ENCODE assay signal across 17 mouse cellular contexts in the genomic region with DNA sequence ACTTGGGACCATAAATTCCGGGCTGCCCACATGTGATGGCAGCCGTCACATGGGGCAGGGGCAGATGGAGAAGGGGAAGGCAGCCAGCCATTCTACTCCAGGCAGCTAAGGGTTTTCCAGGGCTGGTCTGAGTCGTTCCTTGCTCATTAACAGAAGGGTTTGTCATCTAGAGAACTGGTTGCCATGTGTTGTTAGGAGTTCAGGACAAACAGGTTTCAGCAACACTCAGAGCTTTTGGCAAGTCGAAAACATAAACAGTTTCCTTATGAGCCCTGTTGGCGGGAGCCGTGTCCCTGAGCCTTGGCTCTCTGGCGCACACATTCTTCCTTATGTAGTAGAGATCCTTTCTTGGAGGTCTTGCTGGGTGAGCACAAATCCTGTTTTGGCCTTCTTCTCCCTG.
DNase-seq lines count a peak whose midpoint lies in the region; ATAC-seq and TF ChIP-seq lines count a peak whose summit lies in the region.
"Had no signal": no experiment of that assay in that cellular context is flagged by ENCODE, and none has a peak within 500 bp of the region (broad histone marks: within the 10 kb centered on the region; RNA-seq: fewer than 3 reads in every experiment).

No protein-coding gene starts in this region.

- no peak overlapping the region for H3K27ac ChIP-seq in forebrain, embryonic 14.5 days (ENCODE audit: low read depth, low read length)
- no peak overlapping the region for H3K27ac ChIP-seq in forebrain, embryonic 10.5 days
- H3K27ac ChIP-seq in limb, embryonic 14.5 days (replicated peaks; ENCODE audit: low read depth, low read length) = no peak overlapping the region
- H3K27ac ChIP-seq in limb, embryonic 10.5 days = no peak overlapping the region
- H3K27ac ChIP-seq in forebrain, postnatal 0 days (ENCODE audit: low read depth, low read length) = no peak overlapping the region
- H3K27ac ChIP-seq: embryonic facial prominence, embryonic 12.5 days; heart, adult 2 months; limb, embryonic 15.5 days had no signal

- ATAC-seq in forebrain, embryonic 14.5 days = peak; percentile 63; the same call in 1 of the 2 replicates
- ATAC-seq in limb, embryonic 14.5 days (ENCODE audit: low FRiP score, low read depth) = 0 out of 2 replicates have a peak, but pooled peaks have one; percentile 9
- ATAC-seq in forebrain, postnatal 0 days = peak; percentile 93
- ATAC-seq: liver, postnatal 0 days had no signal

- no peak for TF ChIP-seq POLR2A in limb, embryonic 14.5 days (IDR thresholded peaks at IDR 0.05; ENCODE audit: borderline replicate concordance, extremely low read depth, insufficient read depth, insufficient read length)

- H3K4me2 ChIP-seq in forebrain, embryonic 14.5 days (ENCODE audit: low read length) = no peak overlapping the region
- no peak overlapping the region for H3K4me2 ChIP-seq in limb, embryonic 14.5 days (replicated peaks; ENCODE audit: low read depth, low read length, severe bottlenecking)
- no peak overlapping the region for H3K4me2 ChIP-seq in forebrain, postnatal 0 days (ENCODE audit: low read depth)
- H3K4me2 ChIP-seq: embryonic facial prominence, embryonic 12.5 days; limb, embryonic 15.5 days had no signal

- no peaks in the 10 kb centered on the region for H3K27me3 ChIP-seq in forebrain, embryonic 14.5 days (replicated peaks; ENCODE audit: control insufficient read depth, insufficient read depth, low read length)
- no peaks in the 10 kb centered on the region for H3K27me3 ChIP-seq in forebrain, embryonic 10.5 days (ENCODE audit: poor library complexity, severe bottlenecking)
- no peaks in the 10 kb centered on the region for H3K27me3 ChIP-seq in limb, embryonic 14.5 days (ENCODE audit: control insufficient read depth, insufficient read depth, low read length)
- peaks cover under 1% of the 10 kb centered on the region; the same call in 1 of the 2 replicates for H3K27me3 ChIP-seq in limb, embryonic 10.5 days (ENCODE audit: low read depth, poor library complexity, severe bottlenecking)
- H3K27me3 ChIP-seq in forebrain, postnatal 0 days (ENCODE audit: insufficient read depth, low read length) = no peaks in the 10 kb centered on the region
- H3K27me3 ChIP-seq: embryonic facial prominence, embryonic 12.5 days; limb, embryonic 15.5 days had no signal

- DNase-seq in forebrain, embryonic 14.5 days (ENCODE audit: low spot score) = peak; percentile 69
- DNase-seq in forebrain, embryonic 10.5 days (ENCODE audit: extremely low spot score, low spot score) = no peak
- peak; percentile 21 for DNase-seq in limb, embryonic 14.5 days (ENCODE audit: low spot score)
- no peak for DNase-seq in limb, embryonic 10.5 days (ENCODE audit: low spot score)
- DNase-seq in forebrain, postnatal 0 days = peak; percentile 53
- DNase-seq in skeletal muscle tissue, adult 2 months (ENCODE audit: low read depth, low spot score) = peak; percentile 51
- DNase-seq in frontal cortex, postnatal 25 days (ENCODE audit: low spot score in 2 of 2) = no peak
- DNase-seq: adrenal gland, postnatal 10 days; B cell, adult 2 months; cerebellum, adult 11-12 months; kidney, adult 8-10 months; kidney, postnatal 25 days; liver, postnatal 0 days; thymus, postnatal 25 days had no signal

- no peaks in the 10 kb centered on the region for H3K36me3 ChIP-seq in forebrain, embryonic 14.5 days (ENCODE audit: control insufficient read depth, insufficient read depth, low read length)
- H3K36me3 ChIP-seq in forebrain, embryonic 10.5 days (replicated peaks) = no peaks in the 10 kb centered on the region
- H3K36me3 ChIP-seq in limb, embryonic 14.5 days (ENCODE audit: control insufficient read depth, insufficient read depth, low read length) = no peaks in the 10 kb centered on the region
- no peaks in the 10 kb centered on the region for H3K36me3 ChIP-seq in limb, embryonic 10.5 days
- H3K36me3 ChIP-seq in forebrain, postnatal 0 days (ENCODE audit: insufficient read depth) = no peaks in the 10 kb centered on the region
- H3K36me3 ChIP-seq: embryonic facial prominence, embryonic 12.5 days; limb, embryonic 15.5 days had no signal

- no peak for TF ChIP-seq CTCF in forebrain, postnatal 0 days (IDR thresholded peaks at IDR 0.05; ENCODE audit: low read depth)

- H3K9ac ChIP-seq in forebrain, embryonic 14.5 days (ENCODE audit: low read length) = no peak overlapping the region
- no peak overlapping the region for H3K9ac ChIP-seq in limb, embryonic 14.5 days (ENCODE audit: low read depth, low read length, severe bottlenecking)
- no peak overlapping the region for H3K9ac ChIP-seq in forebrain, postnatal 0 days
- H3K9ac ChIP-seq: embryonic facial prominence, embryonic 12.5 days; limb, embryonic 15.5 days; liver, postnatal 0 days had no signal

- WGBS in forebrain, embryonic 14.5 days = 64% methylated on average over 7 of the region's 7 CpGs
- WGBS in forebrain, embryonic 10.5 days = 87% methylated on average over 7 of the region's 7 CpGs
- WGBS in limb, embryonic 14.5 days = 46% methylated on average over 7 of the region's 7 CpGs
- 73% methylated on average over 7 of the region's 7 CpGs for WGBS in limb, embryonic 10.5 days
- 47% methylated on average over 7 of the region's 7 CpGs for WGBS in forebrain, postnatal 0 days

- no peak overlapping the region for H3K4me3 ChIP-seq in forebrain, embryonic 14.5 days (ENCODE audit: low read depth, low read length)
- H3K4me3 ChIP-seq in forebrain, embryonic 10.5 days = no peak overlapping the region
- H3K4me3 ChIP-seq in limb, embryonic 14.5 days (replicated peaks; ENCODE audit: low read length) = no peak overlapping the region
- no peak overlapping the region for H3K4me3 ChIP-seq in limb, embryonic 10.5 days
- H3K4me3 ChIP-seq in forebrain, postnatal 0 days (ENCODE audit: low read depth, low read length) = no peak overlapping the region
- H3K4me3 ChIP-seq: embryonic facial prominence, embryonic 12.5 days; heart, adult 2 months; limb, embryonic 15.5 days had no signal

- H3K4me1 ChIP-seq in forebrain, embryonic 14.5 days (ENCODE audit: control insufficient read depth, insufficient read depth, low read length) = no peaks in the 10 kb centered on the region
- peaks cover 3% of the 10 kb centered on the region for H3K4me1 ChIP-seq in forebrain, embryonic 10.5 days
- H3K4me1 ChIP-seq in limb, embryonic 14.5 days (ENCODE audit: control insufficient read depth, insufficient read depth, low read length) = no peaks in the 10 kb centered on the region
- H3K4me1 ChIP-seq in limb, embryonic 10.5 days = peaks cover 8% of the 10 kb centered on the region
- no peaks in the 10 kb centered on the region for H3K4me1 ChIP-seq in forebrain, postnatal 0 days (ENCODE audit: insufficient read depth)
- H3K4me1 ChIP-seq: embryonic facial prominence, embryonic 12.5 days had no signal

- no peaks in the 10 kb centered on the region for H3K9me3 ChIP-seq in forebrain, embryonic 14.5 days (replicated peaks; ENCODE audit: control insufficient read depth, low read length)
- H3K9me3 ChIP-seq in forebrain, embryonic 10.5 days = no peaks in the 10 kb centered on the region
- H3K9me3 ChIP-seq in limb, embryonic 14.5 days (ENCODE audit: control insufficient read depth, low read length) = no peaks in the 10 kb centered on the region
- no peaks in the 10 kb centered on the region for H3K9me3 ChIP-seq in limb, embryonic 10.5 days (replicated peaks)
- H3K9me3 ChIP-seq in forebrain, postnatal 0 days (ENCODE audit: low read length) = no peaks in the 10 kb centered on the region
- H3K9me3 ChIP-seq: embryonic facial prominence, embryonic 12.5 days; limb, embryonic 15.5 days had no signal

Comparison
In these comparisons a context has a peak if more than half of its experiments do, and no peak if none do; other contexts are left out.
1. DNase-seq: peak in forebrain, embryonic 14.5 days (single experiment), limb, embryonic 14.5 days (single experiment), forebrain, postnatal 0 days (single experiment) and skeletal muscle tissue, adult 2 months (single experiment); none in forebrain, embryonic 10.5 days (single experiment), limb, embryonic 10.5 days (single experiment) and frontal cortex, postnatal 25 days (0 of 2).
2. ATAC-seq: peak in every context shown above with its lines; median percentile 93 in forebrain, postnatal 0 days; 63 in forebrain, embryonic 14.5 days; 9 in limb, embryonic 14.5 days.